Mouse (Mus musculus) embryo, embryonic 11.5 days (tissue): ENCODE results near the gene Exoc1.

Experiments used
- DNase-seq: peaks from one replicate; pipeline ENCODE4 v3.0.0-alpha.2; 2012; ENCODE audit warnings: low read depth, low spot score

Gene Exoc1

DNA sequence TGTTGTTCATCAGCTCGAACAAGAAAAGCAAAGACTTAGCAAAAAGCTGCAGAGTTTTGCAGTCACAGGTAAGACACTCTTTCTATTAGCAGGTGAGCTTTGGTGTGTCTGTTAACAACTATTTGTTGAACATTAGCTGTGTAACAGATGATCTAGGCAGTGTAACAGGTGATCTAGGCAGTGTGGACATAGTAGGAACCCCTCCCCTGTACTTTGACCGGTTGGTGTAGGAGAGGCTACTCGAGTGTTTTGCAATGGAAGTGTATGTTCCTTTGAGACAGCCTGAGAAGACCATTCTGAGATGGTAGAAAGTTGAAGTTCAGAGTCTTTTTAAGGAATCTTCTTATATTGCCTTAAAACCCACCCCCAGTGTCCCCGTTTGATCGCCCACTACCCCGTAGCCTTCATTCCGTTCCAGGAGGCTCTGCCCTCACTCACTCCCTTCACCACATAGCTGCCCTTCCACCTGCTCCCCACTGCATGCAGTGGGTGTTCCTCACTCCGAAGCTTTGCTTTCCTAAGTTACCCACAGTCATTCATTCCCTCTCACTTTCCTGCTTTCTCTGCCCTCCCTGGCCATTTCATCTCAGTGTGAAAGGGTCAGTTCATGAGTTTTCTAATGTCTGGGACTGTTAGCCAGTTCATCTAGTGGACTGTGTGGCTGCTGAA lies 80.7 kb downstream of the Exoc1 start:
- DNase-seq = no peak

DNA sequence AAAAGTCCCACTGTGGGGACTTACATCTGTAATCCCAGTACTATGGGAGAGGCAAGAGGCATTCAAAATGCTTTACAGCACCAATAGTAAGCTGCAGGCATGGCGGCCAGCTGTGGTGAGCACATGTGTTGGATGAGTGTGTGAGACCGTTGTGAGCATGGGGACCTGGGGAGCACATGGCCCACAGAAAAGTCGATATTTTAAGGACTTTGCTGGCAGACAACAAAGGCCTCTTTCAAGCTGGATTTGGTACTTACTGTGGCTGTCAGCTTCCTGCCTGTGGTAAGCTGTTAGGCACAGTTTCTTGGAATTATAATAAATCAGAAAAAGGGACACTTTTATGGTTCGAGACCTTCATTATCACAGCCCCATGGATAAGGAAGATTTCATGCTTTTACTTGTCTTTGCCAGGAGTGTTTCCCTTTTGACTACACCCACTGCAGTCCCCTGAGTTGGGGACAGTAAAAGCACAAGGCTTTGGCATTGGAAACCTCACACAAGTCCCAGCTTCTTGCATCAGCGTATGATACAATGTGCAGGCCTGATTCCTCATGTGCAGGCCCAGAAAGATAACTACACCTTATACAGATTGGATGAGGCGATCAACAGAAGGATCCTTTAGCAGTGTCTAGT lies 83.9 kb downstream of the Exoc1 start:
- DNase-seq = peak; percentile 3

- DNase-seq = no peak
Measured at GRCm38 (mm10) chr5:76615276-76615675, 86.2 kb downstream of the Exoc1 start.

DNA sequence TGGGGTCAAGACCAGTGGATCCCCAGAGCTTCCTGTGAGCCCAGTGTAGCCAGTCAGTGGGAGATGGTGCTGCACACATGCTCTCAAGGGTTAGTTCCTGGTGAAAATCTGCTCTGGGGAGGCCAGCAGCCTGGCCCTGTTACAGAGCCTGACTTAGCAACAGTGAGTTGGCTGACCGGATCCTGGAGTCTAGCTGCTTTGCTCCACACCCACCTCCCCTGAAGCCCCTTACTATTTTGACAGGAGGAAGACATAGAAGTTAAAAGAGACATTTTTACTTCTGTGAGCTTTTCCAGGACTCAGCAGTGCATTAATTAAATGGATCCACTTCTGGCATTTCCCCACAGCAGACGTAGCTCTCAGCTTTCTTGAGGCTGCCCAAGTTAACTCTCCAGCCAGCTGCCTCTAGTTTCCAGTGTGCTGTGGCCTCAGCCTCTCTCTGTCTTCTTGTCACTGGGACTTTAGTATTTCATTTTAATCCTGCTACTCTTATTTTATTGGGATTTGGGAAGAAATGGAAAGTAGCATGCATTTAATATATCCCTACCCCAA lies 87.2 kb downstream of the Exoc1 start:
- DNase-seq = no peak

DNA sequence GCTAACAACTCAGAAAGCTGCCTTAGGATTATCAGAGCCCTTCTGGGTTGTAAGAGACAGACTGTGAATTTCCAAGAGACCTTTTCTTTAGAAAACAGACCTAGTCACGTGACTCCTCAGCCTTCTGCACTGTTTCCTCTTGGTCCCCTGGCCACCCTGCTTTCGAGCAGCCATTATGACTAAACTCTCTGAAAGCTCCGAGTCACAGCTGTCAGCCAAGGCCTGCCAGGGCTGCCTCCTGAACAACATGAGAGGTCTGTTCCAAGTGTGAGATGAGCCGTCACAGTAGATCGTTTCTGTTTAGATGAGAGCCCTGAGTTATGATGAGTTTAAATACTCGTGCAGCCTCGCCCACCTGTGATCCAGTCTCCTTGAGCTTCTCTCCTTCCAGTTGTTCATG lies 89.6 kb downstream of the Exoc1 start:
- DNase-seq = no peak
